Mouse (Mus musculus) gastrocnemius, adult 18-20 months (tissue): ENCODE measurements around the gene Arhgef2. TPM values are rescaled to one million over a fixed set of nuclear protein-coding genes. Genes with fewer than 3 reads are reported as not detected.

Experiments used
- DNase-seq: peaks from one replicate; pipeline ENCODE4 v3.0.0; 2021; ENCODE audit warnings: low spot score
- total RNA-seq, 2 experiments: library from RNA; stranded (reverse); gene quantifications; 2 replicates each; pipeline ENCODE4 v1.2.3; 2021

Arhgef2 gene
- total RNA-seq, 2 experiments from 2014 or later: 11.5 to 20.0 TPM

DNA sequence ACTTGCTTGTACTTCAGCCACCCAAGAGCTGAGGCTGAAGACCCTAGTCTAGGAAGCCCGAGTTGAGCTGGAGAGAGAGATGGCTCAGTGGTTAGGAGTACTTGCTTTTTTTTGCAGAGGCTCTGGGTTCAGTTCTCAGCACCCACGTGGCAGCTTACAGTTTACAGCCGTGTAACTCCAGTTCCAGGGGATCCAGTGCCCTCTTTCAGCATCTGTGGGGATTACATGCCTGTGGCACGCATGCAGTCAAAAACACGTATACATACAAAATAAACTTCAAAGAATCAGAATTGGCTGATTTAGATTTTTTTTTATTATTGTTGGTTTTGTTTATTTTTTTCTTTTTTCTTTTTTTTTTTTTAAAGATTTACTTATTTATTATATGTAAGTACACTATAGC is 31.4 kb downstream of the Arhgef2 start:
- no peak for DNase-seq

DNA sequence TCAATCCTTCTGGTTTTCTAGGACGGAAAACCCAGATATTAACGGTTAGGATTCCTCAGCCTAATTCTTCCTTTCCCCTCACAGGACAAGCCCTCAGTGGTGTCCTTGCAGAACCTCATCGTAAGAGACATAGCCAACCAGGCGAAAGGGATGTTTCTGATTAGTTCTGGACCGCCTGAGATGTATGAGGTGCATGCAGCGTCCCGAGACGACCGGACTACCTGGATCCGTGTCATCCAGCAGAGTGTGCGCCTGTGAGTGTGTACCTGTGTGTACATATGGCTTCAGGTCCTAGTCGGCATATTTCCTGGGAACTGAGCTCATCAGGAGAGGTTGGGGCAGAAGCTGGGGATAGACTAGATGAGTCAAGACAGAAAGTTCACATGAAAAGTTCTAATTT is 33.5 kb downstream of the Arhgef2 start:
- DNase-seq: no peak

DNA sequence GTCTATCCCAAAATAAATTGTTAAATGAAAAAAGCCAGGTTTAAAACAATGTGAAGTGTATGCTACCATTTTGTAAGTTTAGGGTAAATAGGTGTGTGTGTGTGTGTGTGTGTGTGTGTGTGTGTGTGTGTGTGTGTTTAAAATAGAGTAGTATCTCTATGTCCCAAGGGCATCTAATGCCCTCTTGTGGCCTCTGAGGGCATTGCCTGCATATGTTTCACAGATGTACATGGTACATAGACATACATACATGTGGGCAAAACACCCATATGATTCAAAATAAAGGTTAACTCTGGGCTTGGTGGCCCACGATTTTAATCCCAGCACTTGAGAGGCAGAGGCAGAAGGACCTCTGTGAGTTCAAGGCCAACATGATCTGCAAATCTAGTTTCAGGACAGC is 34.9 kb downstream of the Arhgef2 start:
- peak; percentile 53 for DNase-seq

- no peak for DNase-seq
Observed at GRCm38 (mm10) chr3:88643078-88643477, 37.3 kb downstream of the Arhgef2 start.

DNA sequence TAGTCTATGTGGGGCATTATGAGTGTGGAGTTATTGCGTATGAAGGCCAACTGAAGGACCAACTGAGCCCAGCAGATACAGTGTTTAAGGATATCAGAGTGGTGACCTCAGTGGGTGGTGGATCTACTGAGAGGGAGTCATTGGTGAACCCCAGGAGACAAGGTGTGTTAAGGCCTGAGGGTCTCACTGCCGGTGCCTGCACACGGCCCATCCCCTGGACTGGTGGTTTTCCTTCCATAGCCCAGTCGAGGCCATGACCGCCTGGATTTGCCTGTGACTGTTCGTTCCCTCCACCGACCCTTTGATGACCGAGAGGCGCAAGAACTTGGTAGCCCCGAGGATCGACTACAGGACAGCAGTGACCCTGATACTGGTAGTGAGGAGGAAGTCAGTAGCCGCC is 40.2 kb downstream of the Arhgef2 start:
- no peak for DNase-seq

DNA sequence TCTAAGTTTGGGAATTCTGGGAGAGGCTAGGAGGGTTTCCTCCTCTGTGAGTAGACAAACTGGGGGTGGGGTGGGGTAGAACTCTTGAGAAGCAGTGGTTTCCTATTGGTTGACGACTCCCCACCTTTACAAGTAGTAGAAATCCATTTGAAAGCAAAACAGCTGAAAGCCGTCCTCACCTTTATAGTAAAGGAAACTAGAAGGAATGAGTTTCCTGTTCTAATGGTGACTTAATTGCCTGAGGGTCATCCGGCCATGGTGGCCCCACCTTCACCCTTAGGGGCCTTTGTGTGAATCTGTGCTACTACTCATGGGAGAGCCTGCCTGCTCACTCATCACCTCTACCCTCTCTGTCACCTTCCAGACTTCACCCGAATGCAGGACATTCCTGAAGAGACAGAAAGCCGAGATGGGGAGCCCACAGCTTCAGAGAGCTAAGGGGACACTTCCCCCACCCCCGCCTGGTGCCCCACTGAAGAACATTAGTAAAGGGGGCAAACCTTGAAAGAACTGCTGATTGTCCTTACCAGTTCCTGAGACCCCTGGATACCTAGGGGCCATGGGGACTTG is 40.7 kb downstream of the Arhgef2 start:
- no peak for DNase-seq

DNA sequence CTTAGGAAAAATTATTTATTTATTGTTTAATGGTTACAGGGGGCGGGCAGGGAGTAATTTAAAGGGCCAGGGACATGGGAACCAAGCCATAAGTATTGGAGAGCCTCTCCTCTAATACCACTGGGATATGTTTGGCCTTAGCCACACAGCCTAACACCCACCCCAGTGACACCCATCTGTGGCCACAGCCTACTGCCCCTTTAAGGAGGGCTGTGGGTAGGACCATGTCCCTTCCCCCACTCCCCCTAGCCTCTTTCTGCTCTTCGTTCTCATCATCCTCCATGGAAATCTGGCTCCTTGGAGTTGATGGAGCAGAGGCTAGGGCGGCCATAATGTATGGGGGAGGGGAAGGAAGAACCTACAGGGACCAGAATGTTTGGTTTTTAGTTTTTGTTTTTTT is 41.3 kb downstream of the Arhgef2 start:
- no peak for DNase-seq

DNA sequence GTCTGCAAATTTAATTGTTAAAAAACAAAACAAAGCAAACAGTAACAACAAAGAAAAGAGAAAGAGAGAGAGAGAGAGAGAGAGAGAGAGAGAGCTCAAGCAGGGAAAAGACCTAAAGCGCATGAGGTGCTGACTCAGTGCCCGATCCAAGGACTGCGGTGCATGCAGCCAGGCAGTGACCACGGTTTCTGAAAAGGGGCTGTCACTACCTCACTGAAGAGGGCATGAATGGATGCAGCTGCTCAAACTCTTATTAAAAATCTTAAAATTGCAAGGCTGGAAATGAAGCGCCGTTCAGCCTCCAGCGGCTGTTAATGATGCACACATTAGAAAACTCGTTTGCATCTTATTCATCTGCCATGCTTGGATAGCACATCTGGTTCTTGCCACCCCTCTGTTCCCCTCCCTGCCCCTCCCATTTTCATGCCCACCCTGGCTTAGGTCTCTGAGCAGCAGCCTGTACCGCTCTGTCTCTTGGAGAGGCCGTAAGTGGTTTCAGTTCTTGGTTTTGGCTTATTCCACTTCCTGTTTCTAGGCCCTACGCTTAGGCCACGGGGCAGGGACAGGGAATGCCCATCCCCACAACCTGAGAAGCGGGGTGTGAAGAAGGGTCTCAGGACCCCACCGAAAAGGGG is 42.1 kb downstream of the Arhgef2 start:
- DNase-seq: no peak

- no peak for DNase-seq
Observed at GRCm38 (mm10) chr3:88648452-88649168, 42.8 kb downstream of the Arhgef2 start.

DNA sequence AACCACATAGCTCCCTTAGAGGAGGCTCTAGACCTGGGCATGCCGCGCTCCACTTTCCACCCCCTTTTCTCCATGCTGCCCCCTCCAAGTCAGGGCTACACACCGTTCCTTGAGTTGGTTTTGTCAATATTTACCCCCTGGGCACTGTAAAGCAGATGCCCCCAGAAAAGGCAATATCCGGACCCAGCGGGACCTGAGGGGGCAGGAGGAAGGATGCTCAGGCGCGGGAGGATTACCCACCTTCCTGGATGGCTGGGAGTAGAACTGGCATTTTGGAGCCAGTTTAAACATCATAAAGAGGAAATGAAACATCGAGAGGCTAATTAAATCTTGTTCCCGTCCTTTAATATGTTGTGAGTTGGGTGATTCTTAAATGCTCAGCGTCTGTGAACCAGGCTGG is 43.4 kb downstream of the Arhgef2 start:
- DNase-seq: no peak

DNA sequence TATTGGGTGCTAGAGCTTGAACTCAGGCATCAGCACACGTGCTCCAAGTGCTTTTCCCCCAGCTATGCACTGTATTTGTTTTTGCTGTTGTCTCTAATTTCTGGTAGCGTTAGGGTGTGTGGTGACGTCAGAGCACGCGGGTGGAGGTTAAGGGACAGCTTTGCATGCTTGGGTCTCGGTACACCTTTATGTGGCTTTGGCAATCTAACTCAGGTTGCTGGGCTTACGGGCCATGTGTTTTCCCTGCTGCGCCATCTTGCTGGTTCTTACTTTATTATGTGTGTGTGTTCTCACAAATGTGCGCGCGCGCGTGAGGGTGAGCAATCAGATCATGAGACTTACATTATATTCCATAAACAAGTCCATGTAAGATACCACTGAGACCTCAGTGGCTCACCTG is 44.2 kb downstream of the Arhgef2 start:
- no peak for DNase-seq

DNA sequence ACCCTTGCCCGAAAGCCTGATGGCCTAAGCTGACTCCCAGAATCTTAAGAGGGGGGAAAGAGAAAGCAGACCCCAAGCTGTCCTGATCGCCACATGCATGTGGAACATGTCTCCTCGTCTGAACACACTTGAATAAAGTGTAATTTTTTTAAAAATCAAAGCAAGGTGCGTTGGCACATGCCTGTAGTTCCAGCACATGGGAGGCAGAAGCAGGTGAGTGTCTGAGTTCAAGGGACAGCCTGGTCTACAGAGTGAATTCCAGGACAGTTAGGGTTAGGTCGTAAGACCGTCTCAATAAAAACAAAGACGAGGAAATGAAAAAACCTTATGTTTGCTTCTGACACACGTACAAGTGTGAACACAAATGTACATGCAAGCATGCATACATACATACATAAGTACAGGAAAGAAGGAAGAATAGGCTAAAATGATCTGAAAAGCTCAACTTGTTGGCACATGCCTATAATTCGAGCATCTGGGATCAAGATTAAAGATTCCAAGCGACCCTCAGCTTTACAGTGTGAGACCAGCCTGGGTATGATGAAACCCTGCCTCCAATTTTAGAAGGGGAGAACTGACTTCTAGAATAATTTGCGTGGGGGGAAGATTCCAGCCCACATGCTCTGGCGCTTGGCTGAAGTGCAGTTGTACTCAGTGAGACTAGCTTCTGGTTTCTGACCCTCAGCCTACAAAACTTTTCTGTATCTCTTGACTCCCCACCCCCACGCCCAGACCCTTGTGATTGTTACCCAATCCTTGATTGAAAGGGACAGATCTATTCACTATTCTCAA is 45.1 kb downstream of the Arhgef2 start:
- DNase-seq: no peak

GRCm38 (mm10) chr3:88651669-88652618 is 46.2 kb downstream of the Arhgef2 start:
- DNase-seq: no peak

- no peak for DNase-seq
Observed at GRCm38 (mm10) chr3:88652846-88653515, 47.2 kb downstream of the Arhgef2 start, which contains the start of gene Rxfp4. TSS of gene Rxfp4 (minus strand) at chr3:88653142.

DNA sequence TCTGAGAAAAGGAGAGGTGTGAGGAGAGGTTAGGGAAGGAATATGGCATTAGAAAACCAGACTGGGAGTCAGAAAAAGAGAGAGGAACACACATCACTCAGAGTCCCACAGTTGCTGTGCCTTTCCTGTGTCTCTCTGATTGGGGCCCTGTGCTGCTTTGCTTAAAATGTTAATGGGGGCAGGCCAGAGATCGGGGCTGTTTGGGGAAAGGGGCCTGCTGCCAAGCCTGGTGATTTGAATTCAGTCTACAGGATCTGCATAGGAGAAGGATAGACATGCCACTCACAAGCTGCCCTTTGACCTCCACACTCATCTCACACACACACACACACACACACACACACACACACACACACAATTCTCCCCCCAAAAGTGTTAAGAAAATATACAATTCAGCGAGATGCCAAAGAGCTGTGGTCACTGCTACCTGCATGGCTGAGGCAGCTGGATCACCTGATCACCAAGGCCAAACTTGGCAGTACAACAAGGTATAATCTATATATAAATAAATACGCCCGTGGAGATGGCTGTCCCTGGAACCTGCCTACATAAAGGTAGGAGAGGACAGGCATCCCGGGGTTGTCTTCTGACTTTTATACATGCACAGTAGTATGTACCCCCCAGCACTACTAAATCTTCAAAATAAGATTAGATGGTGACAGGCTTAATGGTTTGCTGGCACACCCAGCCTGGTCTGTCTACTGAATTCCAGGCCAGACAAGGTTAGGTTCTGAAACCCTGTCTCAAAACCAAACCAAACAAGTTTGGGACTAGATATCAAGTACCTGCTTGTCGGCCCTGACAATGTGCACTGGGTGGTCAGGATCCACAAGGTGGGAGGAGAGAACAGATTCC is 48.0 kb downstream of the Arhgef2 start:
- DNase-seq: no peak

DNA sequence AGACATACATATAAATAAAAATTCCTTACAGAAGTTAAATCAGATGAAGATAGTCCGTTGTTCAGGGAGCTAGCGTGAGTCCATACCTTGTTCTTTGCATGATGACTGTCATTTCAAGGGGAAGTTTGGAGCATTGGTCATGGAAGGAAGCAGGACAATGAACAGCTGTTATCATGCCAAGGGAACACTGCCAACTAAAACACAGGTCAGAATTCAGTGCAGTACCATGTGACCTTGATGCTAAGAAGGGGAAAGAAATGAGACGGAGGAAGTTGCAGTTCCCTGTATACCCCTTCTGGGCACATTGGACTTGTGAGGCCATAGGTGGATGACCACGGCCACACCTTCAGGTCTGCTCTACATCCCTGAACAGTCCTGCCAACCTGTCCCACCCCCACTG is 48.9 kb downstream of the Arhgef2 start:
- no peak for DNase-seq

GRCm38 (mm10) chr3:88655619-88656018 is 49.9 kb downstream of the Arhgef2 start:
- no peak for DNase-seq

GRCm38 (mm10) chr3:88658441-88659127 is 52.8 kb downstream of the Arhgef2 start:
- no peak for DNase-seq

DNA sequence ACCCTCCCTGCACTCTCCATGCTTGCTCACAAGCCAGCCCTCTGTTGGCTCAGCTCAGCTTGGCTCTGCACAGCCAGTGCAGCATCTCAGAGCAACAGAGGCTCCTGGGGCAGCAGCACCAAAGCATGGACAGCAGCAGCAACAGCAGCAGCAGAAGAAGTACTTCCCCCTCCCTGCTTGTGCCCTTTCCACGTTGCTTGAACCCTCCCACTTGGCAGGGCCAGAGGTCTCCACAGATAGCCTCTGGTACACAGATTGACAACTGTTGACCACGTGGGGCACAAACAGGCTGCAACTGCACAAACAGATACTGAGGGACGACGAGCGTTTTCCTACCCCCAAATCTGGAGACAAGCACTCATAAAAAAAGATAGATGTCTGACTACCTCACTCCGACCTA is 54.0 kb downstream of the Arhgef2 start:
- no peak for DNase-seq
